Mouse (Mus musculus) adrenal gland, postnatal 10 days (tissue): ENCODE data around the gene Ttf1. TPM values are rescaled to one million over a fixed set of nuclear protein-coding genes. Genes with fewer than 3 reads are reported as not detected.

Experiments
- DNase-seq: peaks from one replicate; pipeline ENCODE4 v3.0.0; 2021; ENCODE audit warnings: mixed read lengths
- total RNA-seq, 2 experiments: library from RNA; stranded (reverse); gene quantifications; 2 replicates each; pipeline ENCODE4 v1.2.3; 2021

Ttf1 gene
- total RNA-seq, 2 experiments from 2014 or later = 9.8 to 13.3 TPM

- DNase-seq = peak; percentile 100
Observed at GRCm38 (mm10) chr2:29124936-29125701, 65.1 kb downstream of the Ttf1 start.

GRCm38 (mm10) chr2:29130118-29130899, 70.2 kb downstream of the Ttf1 start:
- no peak for DNase-seq

GRCm38 (mm10) chr2:29135161-29135560, 75.1 kb downstream of the Ttf1 start:
- no peak for DNase-seq

Other genes with a start within 250 kb of the Ttf1 start
- gene Gtf3c4, start 219.9 kb upstream of the Ttf1 start, total RNA-seq = 10 to 100 TPM; 27.9 to 30.4 TPM
- 1 to 10 TPM; 7.3 to 7.8 TPM for gene Ddx31, start 219.9 kb upstream of the Ttf1 start, total RNA-seq
- under 1 TPM; 0.12 to 0.24 TPM for gene Barhl1, start 143.6 kb upstream of the Ttf1 start, total RNA-seq
- under 1 TPM; 0.42 to 0.66 TPM for gene Cfap77, start 5.2 kb upstream of the Ttf1 start, total RNA-seq
- 10 to 100 TPM; 32.9 to 36.0 TPM for gene Setx, start 63.9 kb downstream of the Ttf1 start, total RNA-seq
- 10 to 100 TPM; 16.2 to 24.2 TPM for gene Ntng2, start 192.7 kb downstream of the Ttf1 start, total RNA-seq